Mouse (Mus musculus) erythroblast, embryonic 14.5 days (primary cell): ENCODE results near the gene Smarce1.

Source experiments
- GATA1 ChIP-seq: IDR thresholded peaks from 2 replicates; pipeline ENCODE4 v1.6.1; 2012; ENCODE audit warnings: low read length, inconsistent platforms, mixed read lengths
- TAL1 ChIP-seq: IDR thresholded peaks from 3 replicates; pipeline ENCODE4 v1.6.1; 2012; ENCODE audit warnings: low read length, inconsistent platforms, mixed read lengths

DNA sequence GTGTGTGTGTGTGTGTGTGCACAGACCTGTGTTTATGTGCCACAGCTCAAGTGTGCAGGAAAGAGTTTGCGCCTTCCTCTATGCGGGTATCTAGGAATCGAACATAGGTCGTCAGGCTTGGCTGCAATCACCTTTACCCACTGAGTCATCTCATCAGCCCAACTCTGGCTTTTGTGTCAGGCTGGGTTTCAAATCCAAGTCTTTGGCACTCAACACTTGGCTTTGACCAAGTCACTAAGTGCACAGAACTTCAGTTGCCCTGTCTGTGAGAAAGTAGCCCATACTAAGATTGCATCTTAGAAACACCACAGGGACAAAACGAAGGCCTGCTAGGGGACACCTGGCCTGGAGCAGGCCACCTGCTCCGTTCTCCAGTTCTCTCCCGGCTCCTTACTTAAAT, 63.2 kb downstream of the Smarce1 start:
- TF ChIP-seq GATA1 (no peak), TAL1 (no peak)
